Mouse (Mus musculus) stomach, postnatal 0 days (tissue): ENCODE measurements at regions not wholly inside any gene's neighbourhood (a gene's known extent, or its start where the extent isn't known, plus 50 kb on each side); places are given as distances from the start of the nearest gene placed in this dataset.

Experiments
- ATAC-seq: fragments of 200-750 bp; cut with Nextera tagmentation; 2 replicates; pipeline ENCODE4 v1.8.0; 2017; ENCODE audit not compliant: low FRiP score, low TSS enrichment
- DNase-seq: peaks from one replicate; pipeline ENCODE4 v3.0.0-alpha.2; 2016; ENCODE audit warnings: low spot score
- H3K27ac ChIP-seq: fragments of 300-500 bp; sonication (generic); replicated peaks from 2 replicates; pipeline ENCODE4 v1.5.1; 2014; ENCODE audit warnings: mild to moderate bottlenecking, control low read depth
- H3K27me3 ChIP-seq: fragments of 300-500 bp; sonication (generic); 2 replicates; pipeline ENCODE4 v1.6.1; 2014; ENCODE audit warnings: low read length; ENCODE audit not compliant: control insufficient read depth, insufficient read depth
- H3K36me3 ChIP-seq: fragments of 300-500 bp; sonication (generic); 2 replicates; pipeline ENCODE4 v1.6.1; 2014; ENCODE audit warnings: low read length, mixed read lengths; ENCODE audit not compliant: control insufficient read depth, insufficient read depth
- H3K4me1 ChIP-seq: fragments of 300-500 bp; sonication (generic); replicated peaks from 2 replicates; pipeline ENCODE4 v1.6.1; 2014; ENCODE audit warnings: antibody characterized with exemption; ENCODE audit not compliant: control insufficient read depth, insufficient read depth
- H3K4me2 ChIP-seq: fragments of 300-500 bp; sonication (generic); replicated peaks from 2 replicates; pipeline ENCODE4 v1.6.1; 2014; ENCODE audit warnings: low read depth, mild to moderate bottlenecking, control low read depth, moderate library complexity
- H3K4me3 ChIP-seq: fragments of 300-500 bp; sonication (generic); 2 replicates; pipeline ENCODE4 v1.5.1; 2014; ENCODE audit warnings: low read depth, low read length, control low read depth
- H3K9ac ChIP-seq: fragments of 300-500 bp; sonication (generic); 2 replicates; pipeline ENCODE4 v1.6.1; 2014; ENCODE audit warnings: mild to moderate bottlenecking, low read length, control low read depth, mixed read lengths
- H3K9me3 ChIP-seq: fragments of 300-500 bp; sonication (generic); 2 replicates; pipeline ENCODE4 v1.6.1; 2016; ENCODE audit warnings: low read length; ENCODE audit not compliant: control insufficient read depth
- CTCF ChIP-seq: IDR thresholded peaks from 2 replicates; pipeline ENCODE4 v1.5.1; 2016; ENCODE audit warnings: antibody characterized with exemption, low read depth, mild to moderate bottlenecking, moderate library complexity
- EP300 ChIP-seq: optimal IDR thresholded peaks from 2 replicates; pipeline ENCODE3; 2016; ENCODE audit warnings: antibody characterized with exemption
- WGBS: fragments of 180-500 bp; shearing (Covaris S2); extraction: QIAGEN DNeasy Blood & Tissue Kit; methylation state at CpG from one replicate; pipeline ENCODE4 v1.1.7; 2014; 5-methylcytosine and 5-hydroxymethylcytosine counted together

GRCm38 (mm10) chr13:31207709-31208108 is 233.7 kb downstream of the Gm5447 start:
- 8% methylated on average over 5 of the region's 5 CpGs for WGBS
- ATAC-seq (peak; percentile 67; the same call in 1 of the 2 replicates), DNase-seq (peak; percentile 80)
- H3K4me3 ChIP-seq: no peak overlapping the region
- no peaks in the 10 kb centered on the region for H3K4me1 ChIP-seq
- no peak overlapping the region for H3K4me2 ChIP-seq
- no peaks in the 10 kb centered on the region for H3K36me3 ChIP-seq
- no peak overlapping the region for H3K27ac ChIP-seq
- TF ChIP-seq EP300: no peak
- TF ChIP-seq CTCF: peak; percentile 92
- no peaks in the 10 kb centered on the region for H3K27me3 ChIP-seq
- no peak overlapping the region for H3K9ac ChIP-seq
- H3K9me3 ChIP-seq: no peaks in the 10 kb centered on the region

- H3K9me3 ChIP-seq: no peaks in the 10 kb centered on the region
- no peak overlapping the region for H3K4me2 ChIP-seq
- H3K36me3 ChIP-seq: no peaks in the 10 kb centered on the region
- no peaks in the 10 kb centered on the region for H3K4me1 ChIP-seq
- no peak for TF ChIP-seq EP300
- no peak for TF ChIP-seq CTCF
- no peak overlapping the region for H3K27ac ChIP-seq
- 59% methylated on average over 2 of the region's 2 CpGs for WGBS
- DNase-seq (no peak), ATAC-seq (no peak)
- no peak overlapping the region for H3K4me3 ChIP-seq
- H3K9ac ChIP-seq: no peak overlapping the region
- no peaks in the 10 kb centered on the region for H3K27me3 ChIP-seq
These were observed 249.0 kb downstream of the Gm5447 start for GRCm38 (mm10) chr13:31223016-31223415.

GRCm38 (mm10) chr13:31240546-31240945 is 266.5 kb downstream of the Gm5447 start:
- H3K4me3 ChIP-seq: no peak overlapping the region
- H3K36me3 ChIP-seq: no peaks in the 10 kb centered on the region
- TF ChIP-seq EP300 (no peak), CTCF (no peak)
- H3K4me1 ChIP-seq: no peaks in the 10 kb centered on the region
- H3K27ac ChIP-seq: no peak overlapping the region
- H3K4me2 ChIP-seq: no peak overlapping the region
- H3K9ac ChIP-seq: no peak overlapping the region
- DNase-seq (no peak), ATAC-seq (no peak)
- no peaks in the 10 kb centered on the region for H3K27me3 ChIP-seq
- WGBS: 89% methylated on average over 6 of the region's 6 CpGs
- H3K9me3 ChIP-seq: no peaks in the 10 kb centered on the region

GRCm38 (mm10) chr13:31248996-31249395 is 275.0 kb downstream of the Gm5447 start:
- Histone ChIP-seq H3K9ac (no peak overlapping the region), H3K4me1 (no peaks in the 10 kb centered on the region), H3K36me3 (no peaks in the 10 kb centered on the region), H3K9me3 (no peaks in the 10 kb centered on the region), H3K4me3 (no peak overlapping the region), H3K27ac (no peak overlapping the region), H3K27me3 (no peaks in the 10 kb centered on the region), H3K4me2 (no peak overlapping the region)
- ATAC-seq: no peak
- 65% methylated on average over 3 of the region's 3 CpGs for WGBS
- TF ChIP-seq CTCF: no peak
- TF ChIP-seq EP300: no peak
- no peak for DNase-seq

GRCm38 (mm10) chr13:31249525-31249924 is 275.5 kb downstream of the Gm5447 start:
- Histone ChIP-seq H3K9ac (no peak overlapping the region), H3K36me3 (no peaks in the 10 kb centered on the region), H3K9me3 (no peaks in the 10 kb centered on the region), H3K27ac (no peak overlapping the region), H3K4me2 (no peak overlapping the region), H3K4me1 (no peaks in the 10 kb centered on the region), H3K4me3 (no peak overlapping the region), H3K27me3 (no peaks in the 10 kb centered on the region)
- DNase-seq (no peak), ATAC-seq (no peak)
- TF ChIP-seq CTCF (no peak), EP300 (no peak)
- WGBS: 30% methylated on average over 5 of the region's 5 CpGs

- Histone ChIP-seq H3K9ac (no peak overlapping the region), H3K27ac (no peak overlapping the region), H3K4me3 (no peak overlapping the region), H3K4me1 (no peaks in the 10 kb centered on the region), H3K9me3 (no peaks in the 10 kb centered on the region), H3K4me2 (no peak overlapping the region), H3K36me3 (no peaks in the 10 kb centered on the region), H3K27me3 (no peaks in the 10 kb centered on the region)
- 55% methylated on average over 4 of the region's 4 CpGs for WGBS
- DNase-seq (no peak), ATAC-seq (no peak)
- TF ChIP-seq CTCF: no peak
These were observed 280.0 kb downstream of the Gm5447 start for GRCm38 (mm10) chr13:31254016-31254415.
